Mouse (Mus musculus) heart, postnatal 0 days (tissue): ENCODE data around the gene Nebl.

Experiments
- CTCF ChIP-seq: IDR thresholded peaks from 2 replicates; pipeline ENCODE4 v1.5.1; 2016; ENCODE audit warnings: antibody characterized with exemption, control low read depth, low read depth
- EP300 ChIP-seq: IDR thresholded peaks from 2 replicates; pipeline ENCODE4 v1.6.1; 2016; ENCODE audit warnings: antibody characterized with exemption, low read depth

- no peak for TF ChIP-seq CTCF
- TF ChIP-seq EP300, result no peak
These were observed 184.8 kb downstream of the Nebl start for GRCm38 (mm10) chr2:17546354-17546948.
